Mouse (Mus musculus) ES-E14 (cell line): Measurements from ENCODE around the gene 2810021J22Rik.

Experiments
- CHD2 ChIP-seq: IDR thresholded peaks from 2 replicates; pipeline ENCODE4 v1.6.1; 2014; ENCODE audit warnings: mild to moderate bottlenecking, low read depth, low read length, inconsistent platforms
- HCFC1 ChIP-seq: IDR thresholded peaks from 2 replicates; pipeline ENCODE4 v1.6.1; 2012; ENCODE audit warnings: low read length, inconsistent platforms, borderline replicate concordance; ENCODE audit not compliant: insufficient read depth
- ZC3H11A ChIP-seq: IDR thresholded peaks from 2 replicates; pipeline ENCODE4 v1.6.1; 2012; ENCODE audit warnings: low read depth, mild to moderate bottlenecking, inconsistent platforms, low read length, borderline replicate concordance
- ZNF384 ChIP-seq: IDR thresholded peaks from 2 replicates; pipeline ENCODE4 v1.6.1; 2012; ENCODE audit warnings: low read depth, low read length, inconsistent platforms

- TF ChIP-seq CHD2 (no peak), ZC3H11A (no peak), ZNF384 (no peak), HCFC1 (no peak)
Measured at GRCm38 (mm10) chr11:58930254-58930653, 63.2 kb downstream of the 2810021J22Rik start.
